Mouse (Mus musculus) gastrocnemius, adult 2 months (tissue): ENCODE results near the gene Sec24d. TPM values are rescaled to one million over a fixed set of nuclear protein-coding genes. Genes with fewer than 3 reads are reported as not detected.

Experiments used
- DNase-seq: peaks from one replicate; pipeline ENCODE4 v3.0.0; 2022
- H3K27ac ChIP-seq: fragments of 200-600 bp; 2 replicates; pipeline ENCODE4 v1.8.1; 2022; ENCODE audit warnings: mild to moderate bottlenecking
- H3K4me3 ChIP-seq: fragments of 200-600 bp; 2 replicates; pipeline ENCODE4 v1.8.1; 2022; ENCODE audit warnings: mild to moderate bottlenecking, moderate library complexity
- CTCF ChIP-seq: fragments of 200-600 bp; IDR thresholded peaks from 2 replicates; pipeline ENCODE4 v1.8.1; 2022; ENCODE audit warnings: antibody characterized with exemption, mild to moderate bottlenecking, moderate library complexity
- intact Hi-C: fragments of 180-260 bp; cut with DNase I; formaldehyde crosslinking; loops from one replicate; pipeline ENCODE4 v1.15.1; 2025
- total RNA-seq, 2 experiments: library from RNA; stranded (reverse); gene quantifications; 2 replicates each; pipeline ENCODE4 v1.2.3; 2021

Sec24d gene
- total RNA-seq, 2 experiments from 2014 or later: 5.2 to 9.8 TPM

DNA sequence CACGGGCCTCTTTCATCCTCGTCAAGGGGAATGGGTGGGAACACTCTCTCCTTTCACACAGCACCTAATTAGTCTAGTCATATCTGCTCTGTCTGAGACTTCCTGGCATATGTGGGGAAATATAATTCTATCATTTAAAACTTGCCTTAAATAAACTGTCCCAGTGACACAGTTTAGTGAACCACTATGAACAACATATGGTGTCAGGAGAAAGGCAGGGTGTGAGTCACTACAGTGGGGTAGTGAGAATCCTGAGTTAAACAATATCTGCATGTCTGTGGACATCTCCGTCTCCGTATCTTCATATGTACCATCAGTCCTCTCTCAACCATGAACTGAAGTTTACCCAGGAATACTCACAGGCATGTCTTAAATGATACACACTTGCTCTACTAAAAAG, 123.9 kb downstream of the Sec24d start:
- intact Hi-C loops: no loop called here

DNA sequence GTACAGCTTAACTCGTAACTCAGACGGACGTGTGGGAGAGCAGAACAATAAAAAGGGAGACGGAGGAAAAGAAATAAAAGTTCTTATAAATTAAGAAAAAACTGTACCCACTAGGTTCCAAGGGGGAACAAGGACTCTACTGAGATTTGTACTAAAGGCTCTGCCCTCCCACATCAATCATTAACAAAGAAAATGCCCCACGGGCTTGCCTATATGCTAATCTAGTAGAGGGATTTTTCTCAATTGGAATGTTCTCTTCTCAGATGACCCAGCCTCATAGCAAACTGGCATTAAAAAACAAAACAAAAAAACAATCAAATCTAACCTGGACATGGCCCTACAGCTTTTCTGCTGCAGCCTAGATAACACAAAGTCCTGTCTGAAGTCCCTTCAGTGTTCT, 128.4 kb downstream of the Sec24d start:
- no peak for TF ChIP-seq CTCF
- DNase-seq: no peak
- H3K4me3 ChIP-seq: no peak overlapping the region
- H3K27ac ChIP-seq: no peak overlapping the region
- intact Hi-C loops: no loop called here

More for the DNA sequence above, 123.9 kb downstream of the Sec24d start:
- DNase-seq: no peak
- TF ChIP-seq CTCF: no peak
- no peak overlapping the region for H3K27ac ChIP-seq
- H3K4me3 ChIP-seq: no peak overlapping the region

DNA sequence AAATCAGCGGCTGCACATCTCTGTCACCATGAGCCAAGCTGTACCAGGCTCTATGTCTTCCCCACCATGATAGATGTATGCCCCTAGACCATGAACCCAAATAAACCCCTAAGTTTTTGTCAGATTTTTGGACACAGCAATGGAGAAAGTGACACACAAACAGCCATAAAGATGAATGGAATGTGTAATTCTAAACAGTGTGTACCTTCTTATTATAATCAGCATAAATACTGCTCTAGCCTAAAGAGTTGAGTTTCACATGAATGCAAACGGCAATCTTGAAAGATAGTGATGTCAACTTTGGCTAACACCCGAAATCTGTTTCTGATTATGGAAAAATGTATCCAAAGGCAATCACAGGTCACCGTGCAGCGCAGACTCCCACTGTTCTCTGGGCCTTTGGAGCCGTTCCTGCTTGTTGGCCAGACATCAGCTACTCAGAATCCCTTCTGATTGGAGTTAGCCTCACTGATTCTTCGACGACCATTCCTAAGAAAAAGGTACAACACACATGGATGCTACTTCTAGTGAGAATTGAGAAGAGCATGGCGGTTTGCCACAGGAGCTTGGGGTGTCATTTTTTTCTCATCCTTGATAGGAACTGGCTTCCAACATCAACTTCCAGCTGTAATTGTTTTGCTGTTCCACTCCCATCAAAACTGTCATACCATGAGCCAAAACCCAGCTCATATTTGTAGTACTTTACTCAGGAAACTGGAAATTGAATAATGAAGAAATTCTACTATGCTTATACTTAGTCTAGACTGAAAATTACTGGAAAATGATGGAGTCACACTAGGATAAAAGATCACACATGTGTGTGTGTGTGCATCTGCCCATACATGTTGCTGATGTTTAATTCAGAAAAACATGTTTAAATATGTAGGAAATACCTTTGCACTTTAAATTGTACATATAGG, 130.6 kb downstream of the Sec24d start:
- DNase-seq: no peak
- TF ChIP-seq CTCF: no peak
- no peak overlapping the region for H3K4me3 ChIP-seq
- H3K27ac ChIP-seq: no peak overlapping the region
- intact Hi-C loops: no loop called here

DNA sequence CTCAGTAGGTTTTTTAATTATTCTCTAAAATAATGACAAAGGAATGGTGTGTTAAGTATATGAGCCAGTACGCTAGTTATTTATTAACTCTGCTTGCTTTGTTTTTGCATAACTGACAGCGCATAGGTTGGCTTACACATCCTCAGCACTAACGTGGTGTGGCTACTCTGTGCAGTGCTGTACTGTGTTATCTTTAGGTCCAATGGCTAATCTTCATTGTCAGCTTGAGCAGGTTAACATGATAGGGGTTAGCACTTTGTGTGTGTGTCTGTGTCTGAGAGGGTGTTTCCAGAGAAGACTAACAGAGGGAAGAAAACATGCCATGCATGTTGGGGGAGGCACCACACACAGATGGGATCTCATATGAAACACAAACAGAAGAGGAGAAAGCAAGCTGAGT, 137.7 kb downstream of the Sec24d start:
- Histone ChIP-seq H3K4me3 (no peak overlapping the region), H3K27ac (no peak overlapping the region)
- DNase-seq: no peak
- intact Hi-C loops: no loop called here
- TF ChIP-seq CTCF: no peak

DNA sequence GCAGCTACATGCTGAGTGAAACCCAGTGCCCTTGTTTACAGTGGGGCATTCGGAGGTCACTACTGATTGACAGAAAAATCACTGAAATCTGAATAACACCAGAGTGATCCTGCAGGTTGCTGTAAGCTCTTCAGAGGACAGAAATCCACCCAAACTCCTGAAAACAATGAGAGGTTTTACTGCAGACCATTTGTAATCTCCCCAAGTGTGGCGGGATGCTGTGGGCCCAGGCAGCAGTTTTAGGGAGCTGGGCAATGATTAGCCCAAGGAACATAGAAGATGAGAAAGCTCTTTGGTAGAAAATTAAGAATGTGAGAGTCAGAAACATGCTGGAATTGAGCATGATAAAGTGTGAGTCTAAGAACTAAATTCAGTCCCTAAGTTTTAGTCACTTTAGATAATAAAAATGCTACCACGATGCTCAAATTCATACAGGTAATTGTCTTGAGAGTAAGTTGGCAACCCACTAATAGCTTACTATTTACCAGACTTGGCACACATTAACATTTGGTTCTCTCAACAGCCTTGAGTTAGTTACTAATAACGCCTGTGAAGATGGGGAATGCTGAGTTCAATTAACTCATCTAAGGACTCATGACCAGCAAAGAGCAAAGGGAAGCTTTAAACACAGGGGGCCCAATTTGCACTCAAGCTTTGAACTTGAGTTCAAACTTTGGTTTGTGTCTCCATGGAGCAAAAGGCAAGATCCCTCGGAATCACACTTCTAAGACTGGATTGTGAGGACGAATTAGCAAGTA, 144.7 kb downstream of the Sec24d start:
- no peak for DNase-seq

DNA sequence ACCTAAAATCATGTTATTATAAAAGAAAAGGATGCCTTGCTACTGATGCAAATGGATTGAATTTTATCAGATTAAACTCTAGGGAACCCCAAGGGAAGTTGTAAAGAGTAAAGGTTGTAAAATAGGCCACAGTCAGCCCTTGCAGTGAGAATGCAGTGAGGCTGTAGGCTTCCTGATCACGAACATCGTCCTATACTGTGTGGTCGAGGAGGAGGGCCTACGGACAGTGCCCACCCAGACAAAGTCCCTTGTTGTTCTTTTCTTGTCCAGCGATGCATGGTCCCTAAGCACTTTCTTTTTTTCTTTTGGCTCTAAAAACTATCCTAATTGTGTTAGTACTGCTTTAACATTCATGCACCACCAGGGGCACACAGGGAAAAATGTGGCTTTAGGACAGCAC, 145.9 kb downstream of the Sec24d start:
- no peak for DNase-seq
- H3K4me3 ChIP-seq: no peak overlapping the region
- intact Hi-C loops: no loop called here
- TF ChIP-seq CTCF: no peak
- no peak overlapping the region for H3K27ac ChIP-seq

More for the DNA sequence above, 144.7 kb downstream of the Sec24d start:
- no peak for TF ChIP-seq CTCF
- no peak overlapping the region for H3K4me3 ChIP-seq
- H3K27ac ChIP-seq: no peak overlapping the region
- intact Hi-C loops: no loop called here

Other genes starting within 250 kb of the Sec24d start
- 100 to 1,000 TPM; 281 to 748 TPM for gene Myoz2, start 232.4 kb upstream of the Sec24d start, total RNA-seq
- 100 to 1,000 TPM; 209 to 273 TPM for gene Synpo2, start 31.3 kb upstream of the Sec24d start, total RNA-seq
- 10 to 100 TPM in 1 of 2 experiments, 1 to 10 TPM in 1; 9.0 to 12.7 TPM for gene Mettl14, start 118.7 kb downstream of the Sec24d start, total RNA-seq
- under 1 TPM; 0.36 to 0.73 TPM for gene Prss12, start 179.5 kb downstream of the Sec24d start, total RNA-seq